Mouse (Mus musculus) myocyte (in vitro differentiated cells): ENCODE results near the gene Pip4p1.

Experiments used
- CEBPB ChIP-seq: IDR thresholded peaks from 2 replicates; pipeline ENCODE4 v1.6.1; 2011; ENCODE audit warnings: mild to moderate bottlenecking, moderate library complexity; ENCODE audit not compliant: poor library complexity, insufficient read depth, severe bottlenecking
- E2F4 ChIP-seq: IDR thresholded peaks from one replicate; pipeline ENCODE4 v1.6.1; 2011; ENCODE audit warnings: mild to moderate bottlenecking, control low read depth, moderate library complexity; ENCODE audit not compliant: insufficient read depth
- MAX ChIP-seq: IDR thresholded peaks from one replicate; pipeline ENCODE4 v1.6.1; 2011; ENCODE audit warnings: low read depth, mild to moderate bottlenecking, control low read depth
- MYOD1 ChIP-seq, 3 experiments: IDR thresholded peaks; one replicate each; pipeline ENCODE4 v1.6.1; 2011; ENCODE audit warnings: control low read depth in 2 of 3, low read depth in 2 of 3, mild to moderate bottlenecking in 2 of 3, moderate library complexity in 1 of 3; ENCODE audit not compliant: insufficient read length in 2 of 3, control insufficient read depth in 1 of 3
- MYOG ChIP-seq, 3 experiments: IDR thresholded peaks; one replicate each; pipeline ENCODE4 v1.6.1; 2011; ENCODE audit warnings: control low read depth in 2 of 3, low read depth in 2 of 3, mild to moderate bottlenecking in 2 of 3; ENCODE audit not compliant: insufficient read length in 2 of 3, control insufficient read depth in 1 of 3, insufficient read depth in 1 of 3
- POLR2A ChIP-seq: IDR thresholded peaks from one replicate; pipeline ENCODE4 v1.6.1; 2011; ENCODE audit warnings: low read depth, mild to moderate bottlenecking, control low read depth, moderate library complexity; ENCODE audit not compliant: insufficient read length
- POLR2AphosphoS2 ChIP-seq: IDR thresholded peaks from one replicate; pipeline ENCODE4 v1.6.1; 2011; ENCODE audit warnings: low read depth, control low read depth; ENCODE audit not compliant: insufficient read length
- SRF ChIP-seq: IDR thresholded peaks from one replicate; pipeline ENCODE4 v1.6.1; 2011; ENCODE audit warnings: low read depth; ENCODE audit not compliant: control insufficient read depth, insufficient read length
- TCF12 ChIP-seq: IDR thresholded peaks from one replicate; pipeline ENCODE4 v1.6.1; 2011; ENCODE audit warnings: mild to moderate bottlenecking, control low read depth; ENCODE audit not compliant: poor library complexity, insufficient read depth, severe bottlenecking
- USF1 ChIP-seq: IDR thresholded peaks from one replicate; pipeline ENCODE4 v1.6.1; 2011; ENCODE audit warnings: low read depth, mild to moderate bottlenecking, control low read depth, moderate library complexity

- TF ChIP-seq POLR2A, result no peak
- no peak for TF ChIP-seq MYOD1 (IDR thresholded peaks at IDR 0.05; ENCODE audit: control insufficient read depth in 1 of 3, insufficient read length in 2 of 3, low read depth in 2 of 3)
- no peak for TF ChIP-seq MYOG (IDR thresholded peaks at IDR 0.05; ENCODE audit: control insufficient read depth in 1 of 3, insufficient read depth in 1 of 3, insufficient read length in 2 of 3, low read depth in 2 of 3)
- no peak for TF ChIP-seq POLR2AphosphoS2
- TF ChIP-seq MAX, result no peak
- TF ChIP-seq CEBPB, result no peak
- TF ChIP-seq USF1, result no peak
- no peak for TF ChIP-seq TCF12
- TF ChIP-seq SRF, result no peak
- TF ChIP-seq E2F4, result no peak
Measured at GRCm38 (mm10) chr14:50892541-50893459, 37.9 kb downstream of the Pip4p1 start.
